Mouse (Mus musculus) testis, adult 2 months (tissue): ENCODE data around the gene Ccdc86.

ENCODE experiments used
- CTCF ChIP-seq: fragments of 200-500 bp; IDR thresholded peaks from 2 replicates; pipeline ENCODE4 v1.5.1; 2012; ENCODE audit warnings: low read depth, mild to moderate bottlenecking, inconsistent platforms, low read length, moderate library complexity; ENCODE audit not compliant: control insufficient read depth, insufficient read depth, insufficient replicate concordance
- POLR2A ChIP-seq: fragments of 200-500 bp; IDR thresholded peaks from 2 replicates; pipeline ENCODE4 v1.6.1; 2012; ENCODE audit warnings: low read depth, mild to moderate bottlenecking, inconsistent platforms, low read length, moderate library complexity; ENCODE audit not compliant: control insufficient read depth

GRCm38 (mm10) chr19:10976318-10976717 lies 27.3 kb upstream of the Ccdc86 start:
- no peak for TF ChIP-seq POLR2A
- TF ChIP-seq CTCF: peak; percentile 9; the same call in 1 of the 2 replicates
